Mouse (Mus musculus) adrenal gland, adult 8-10 months (tissue): ENCODE results near the gene Nxph1. TPM values are rescaled to one million over a fixed set of nuclear protein-coding genes. Genes with fewer than 3 reads are reported as not detected.

ENCODE experiments used
- DNase-seq: peaks from one replicate; pipeline ENCODE4 v3.0.0; 2022
- total RNA-seq, 4 experiments: library from RNA; stranded (reverse); gene quantifications; 2 replicates each; pipeline ENCODE4 v1.2.4; 2022

The Nxph1 gene
- total RNA-seq, 4 experiments from 2014 or later = 0.22 to 0.77 (median 0.39) TPM

DNA sequence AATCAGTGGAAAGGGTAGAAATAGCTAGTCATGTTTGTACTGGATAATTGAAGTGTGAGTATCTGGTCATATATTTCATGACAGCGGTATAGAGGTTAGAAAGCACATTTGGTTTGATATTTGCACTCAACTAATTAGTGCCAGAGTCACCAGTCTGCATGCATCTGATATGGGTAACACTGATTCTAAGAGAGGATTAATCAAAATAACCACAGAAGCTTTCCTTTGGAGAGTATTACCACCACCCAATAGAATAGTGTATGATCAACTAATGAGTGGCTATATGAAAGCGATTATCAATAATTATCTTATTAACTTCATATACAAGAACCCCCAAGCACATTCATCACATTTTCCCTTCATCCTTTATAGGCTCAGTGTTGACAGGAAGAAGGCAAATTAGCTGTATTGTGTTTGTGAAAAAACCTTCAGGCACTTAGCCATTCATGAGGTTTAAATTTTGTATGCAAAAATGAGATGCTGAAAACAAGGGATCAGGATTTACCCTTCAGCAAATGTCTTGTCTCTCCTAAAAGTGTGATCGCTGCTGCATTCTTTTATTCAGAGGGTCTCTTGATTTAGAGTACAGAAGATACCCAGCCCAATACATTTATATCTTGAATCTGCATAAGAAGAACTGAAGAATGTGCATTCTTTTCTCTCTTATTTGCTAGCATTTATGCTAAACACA is 185.5 kb downstream of the Nxph1 start:
- DNase-seq = no peak

DNA sequence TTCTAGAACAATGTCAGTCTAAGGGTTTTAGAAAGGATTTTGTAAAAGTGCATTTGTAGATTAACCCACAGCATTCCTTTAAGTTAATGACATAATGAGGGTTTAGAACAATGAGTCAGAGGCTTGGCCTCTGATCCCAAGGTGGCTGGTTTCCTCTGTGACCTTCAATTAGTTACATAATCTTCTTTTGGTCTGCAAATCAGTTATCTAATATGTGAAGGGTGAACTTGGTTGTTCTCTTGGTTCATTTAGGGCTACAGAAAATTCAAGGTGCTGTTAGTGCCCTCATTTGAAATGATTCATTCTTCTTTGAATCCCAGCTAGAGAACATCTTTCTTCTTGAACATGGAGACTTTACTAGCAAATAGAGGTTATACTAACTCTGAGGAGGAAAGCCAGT is 199.7 kb downstream of the Nxph1 start:
- peak; percentile 22 for DNase-seq

DNA sequence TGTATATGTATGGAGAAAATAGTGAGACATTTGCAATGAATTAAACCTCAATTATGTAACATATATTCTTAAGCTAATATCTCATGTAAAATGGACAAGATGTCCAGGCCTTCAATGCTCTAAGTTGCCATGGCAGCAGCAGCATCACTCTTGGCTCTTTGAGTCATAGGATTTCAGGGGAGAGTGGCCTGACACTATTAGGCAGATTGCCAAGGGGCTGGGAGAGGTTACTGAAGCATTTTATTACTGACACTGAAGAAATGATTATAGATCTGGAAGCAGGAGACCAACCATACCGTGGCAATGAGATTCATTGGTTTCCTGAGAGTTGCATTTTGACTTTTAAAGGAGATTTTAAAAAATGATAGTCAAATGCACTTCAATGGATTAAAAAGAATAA is 201.6 kb downstream of the Nxph1 start:
- no peak for DNase-seq

DNA sequence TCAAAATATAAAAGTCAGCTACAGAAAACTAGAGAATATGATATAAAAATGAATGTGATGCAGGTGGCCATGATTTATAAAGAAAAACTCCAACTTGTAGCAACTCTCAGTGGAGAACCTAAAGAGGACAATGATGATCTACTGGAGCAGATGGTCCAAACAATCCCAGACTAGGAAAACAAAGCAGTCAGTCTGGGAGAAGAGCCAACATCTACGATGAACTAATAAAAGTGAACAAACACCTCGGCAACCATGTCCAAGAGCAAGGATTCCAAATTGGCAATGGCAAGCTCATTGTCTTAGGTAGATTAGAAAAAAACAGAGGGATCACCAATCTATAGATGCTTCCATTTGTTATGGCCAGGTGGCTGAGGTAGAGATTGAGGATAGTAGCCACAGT is 211.0 kb downstream of the Nxph1 start:
- DNase-seq = no peak

DNA sequence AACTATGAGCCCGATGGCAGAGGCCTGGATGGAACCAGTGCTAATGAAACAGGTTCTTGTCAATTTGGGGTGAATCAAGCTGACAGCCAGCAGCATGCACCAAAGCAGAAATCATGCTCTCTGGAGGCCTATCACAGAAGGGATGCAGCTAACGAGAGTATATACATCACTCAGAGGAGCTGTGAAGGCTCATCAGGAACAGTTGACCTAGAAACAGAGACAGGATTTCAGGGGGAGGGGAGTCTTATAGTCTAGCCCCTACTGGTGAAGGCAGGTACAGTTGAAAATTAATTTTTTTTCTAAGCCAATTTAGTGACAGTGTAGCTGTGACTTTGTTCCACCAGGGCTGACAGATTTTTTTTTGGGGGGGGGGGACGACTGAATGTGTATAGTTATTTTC is 234.2 kb downstream of the Nxph1 start:
- DNase-seq = no peak

DNA sequence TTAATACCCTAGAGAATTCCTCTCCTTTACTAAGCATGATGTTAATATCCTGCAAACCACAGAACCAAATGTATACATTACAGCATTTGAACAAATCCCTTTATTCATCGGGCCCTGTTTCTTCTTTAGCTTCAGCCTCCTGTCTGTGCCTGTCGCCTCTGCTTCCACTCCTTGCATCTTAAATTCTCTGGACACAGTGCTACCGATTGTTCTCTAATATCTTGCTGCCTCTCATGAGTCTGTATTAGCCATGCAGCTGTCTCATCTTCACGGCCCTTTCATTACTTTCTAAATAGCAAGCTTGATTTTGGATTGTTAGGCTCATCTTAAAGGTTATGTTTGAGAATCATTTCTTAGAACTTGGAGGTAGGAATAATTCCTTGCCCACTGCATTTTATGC is 262.5 kb downstream of the Nxph1 start:
- DNase-seq = no peak

DNA sequence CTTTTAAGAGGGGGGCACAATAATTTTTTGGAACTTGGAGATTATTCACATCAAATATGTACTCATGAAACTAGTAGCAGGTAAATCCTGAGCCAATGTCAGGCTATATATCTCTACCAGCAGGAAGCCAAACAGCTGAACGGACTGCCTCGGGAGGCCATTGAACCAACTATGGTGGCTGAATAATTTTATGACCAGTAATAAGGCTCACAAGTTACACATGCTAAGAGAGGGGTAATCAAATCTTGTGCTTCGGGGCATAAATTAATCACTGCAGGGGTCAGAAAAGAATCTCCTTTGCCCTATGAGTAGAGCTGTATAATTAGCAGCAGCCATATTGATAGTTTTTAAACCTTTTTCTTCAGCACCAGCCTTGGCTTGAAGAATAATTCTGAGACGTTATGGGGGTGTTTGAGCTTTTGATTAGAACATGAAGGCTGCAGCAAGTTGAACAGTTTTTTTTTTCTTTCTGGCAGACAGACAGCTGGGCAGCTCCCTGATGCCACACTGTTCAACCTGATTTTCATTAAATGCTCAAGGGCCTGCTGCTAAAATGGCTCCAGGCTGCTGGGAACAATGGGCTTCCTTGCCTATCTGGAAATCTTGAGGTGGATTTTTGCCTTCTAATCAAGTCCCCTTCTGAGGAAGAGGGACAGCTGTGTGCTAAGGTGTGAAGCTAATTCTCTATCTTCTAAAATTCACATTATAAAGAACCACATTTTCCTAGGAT is 272.7 kb downstream of the Nxph1 start:
- peak; percentile 2 for DNase-seq

DNA sequence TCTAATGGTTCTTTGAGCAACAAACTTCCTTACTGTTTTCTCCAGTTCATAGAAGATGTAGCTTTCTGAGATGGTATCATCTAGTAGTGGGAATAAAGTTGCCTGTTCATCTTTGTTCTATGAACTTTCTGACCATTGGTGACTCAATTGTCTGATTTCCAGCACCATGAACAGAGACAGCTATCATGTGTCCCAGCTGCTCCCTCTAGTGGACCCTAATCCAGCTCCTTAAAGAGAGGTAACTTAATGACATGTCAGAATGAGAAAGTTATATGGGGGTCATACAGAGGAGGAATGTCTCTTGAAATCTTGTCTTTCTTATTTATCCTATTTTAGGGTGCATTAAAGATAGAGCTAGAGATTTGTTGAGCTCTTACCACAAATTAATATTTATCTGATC is 286.6 kb downstream of the Nxph1 start:
- peak; percentile 9 for DNase-seq

DNA sequence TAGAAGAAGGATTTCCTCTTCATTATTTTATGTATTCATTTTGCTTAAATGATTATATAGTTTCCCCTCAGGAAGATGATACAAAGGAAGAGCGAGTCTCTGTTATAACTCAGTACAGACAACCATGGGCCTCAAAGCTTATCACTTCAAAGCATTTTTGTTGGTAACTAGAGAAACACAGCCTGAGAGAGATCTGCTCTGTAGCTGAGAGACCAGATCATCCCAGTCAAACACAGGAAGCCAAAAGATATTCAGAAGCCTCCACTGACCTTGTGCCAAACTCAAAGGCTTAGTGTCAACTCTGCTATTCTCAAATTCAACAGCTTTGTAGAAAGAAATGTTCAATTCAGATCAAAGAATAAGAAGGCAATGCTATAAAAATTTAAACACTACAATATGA is 319.8 kb downstream of the Nxph1 start:
- DNase-seq = no peak

Other genes starting within 250 kb of the Nxph1 start
- gene Ica1, start 169.9 kb upstream of the Nxph1 start, total RNA-seq = 10 to 100 TPM; 51.0 to 72.9 (median 61.5) TPM